Mouse (Mus musculus) spleen, adult 2 months (tissue): ENCODE results near the gene Ptgdr2.

Experiments
- CTCF ChIP-seq: fragments of 200-500 bp; IDR thresholded peaks from 2 replicates; pipeline ENCODE4 v1.5.1; 2011; ENCODE audit warnings: mild to moderate bottlenecking, inconsistent platforms; ENCODE audit not compliant: insufficient read depth, insufficient read length, insufficient replicate concordance; ENCODE audit errors: extremely low read depth
- POLR2A ChIP-seq: fragments of 200-500 bp; IDR thresholded peaks from 2 replicates; pipeline ENCODE4 v1.6.1; 2011; ENCODE audit warnings: low read depth, low read length, inconsistent platforms

DNA sequence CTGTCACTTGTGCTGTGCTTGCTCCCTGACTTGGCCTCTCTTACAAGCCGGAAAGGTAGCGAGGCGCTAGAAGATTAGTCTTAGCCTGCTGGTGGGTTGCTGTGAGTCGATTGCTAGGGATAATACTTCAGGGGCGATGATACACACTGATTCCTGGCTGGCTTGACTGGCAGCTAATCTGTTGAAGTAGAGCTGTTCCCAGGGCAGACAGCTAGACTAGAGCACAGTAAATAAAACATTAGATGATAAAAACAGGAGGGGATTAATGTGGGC lies 31.3 kb upstream of the Ptgdr2 start:
- no peak for TF ChIP-seq CTCF
- no peak for TF ChIP-seq POLR2A
